Mouse (Mus musculus): Measurements from ENCODE around the gene Rps3. TPM values are rescaled to one million over a fixed set of nuclear protein-coding genes. Genes with fewer than 3 reads are reported as not detected.
A peak's percentile ranks its signal among the peaks of the same experiment; 100 is the strongest.
"Not testable (repeated sequence)": the region's sequence is repeated elsewhere in the genome, so short reads cannot be mapped to it uniquely, and the experiment has no call there.

Gene Rps3
- polyA plus RNA-seq (2012; ENCODE audit: insufficient read depth, insufficient read length, missing spikeins): 458 and 609 TPM in 2 replicates

DNA sequence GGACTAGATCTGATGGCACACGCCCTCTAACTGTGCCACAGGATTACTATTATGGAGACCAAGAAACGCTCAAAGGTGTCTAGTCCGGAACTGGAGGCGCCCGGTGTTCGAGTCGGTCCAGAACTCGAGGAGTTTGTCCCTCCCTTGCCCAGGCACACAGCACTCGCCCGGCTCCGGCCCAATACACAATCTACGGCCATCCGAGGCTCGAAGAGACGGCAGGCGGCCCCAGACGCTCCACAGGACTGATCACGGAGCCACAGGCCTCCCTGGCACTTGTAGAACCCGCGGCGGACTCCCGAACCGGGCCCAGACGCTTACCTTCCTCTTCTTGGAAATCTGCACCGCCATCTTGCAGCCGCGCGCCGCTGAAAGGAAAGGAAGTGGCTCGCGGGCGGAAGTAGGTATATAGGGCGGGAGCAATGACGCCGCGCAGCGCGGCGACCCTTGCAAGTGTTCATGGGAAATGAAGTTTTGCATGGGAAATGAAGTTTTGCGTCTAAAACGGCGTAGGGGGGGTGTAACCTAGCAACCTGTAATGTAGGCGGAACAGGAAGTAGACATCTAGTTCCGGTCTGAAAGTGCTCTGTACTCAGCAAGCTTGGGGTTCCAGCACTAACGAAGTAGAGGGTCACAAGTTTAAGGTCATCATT, at the start of gene Rps3:
Rps3 (minus strand) TSS at position 468 of the 653 bp plus-strand sequence.
- H3K4me1 ChIP-seq (ENCODE audit: control insufficient read depth, insufficient read depth, insufficient read length, low read length): peaks cover 4% of the 10 kb centered on the region; the same call in 1 of the 2 replicates
- H3K4me3 ChIP-seq (ENCODE audit: insufficient read depth, low read depth, low read length): peak within 1 kb of the TSS; percentile 82
- H3K27ac ChIP-seq (replicated peaks; ENCODE audit: low read depth, low read length): peak within 1 kb of the TSS; percentile 40; the same call in 1 of the 2 replicates

DNA sequence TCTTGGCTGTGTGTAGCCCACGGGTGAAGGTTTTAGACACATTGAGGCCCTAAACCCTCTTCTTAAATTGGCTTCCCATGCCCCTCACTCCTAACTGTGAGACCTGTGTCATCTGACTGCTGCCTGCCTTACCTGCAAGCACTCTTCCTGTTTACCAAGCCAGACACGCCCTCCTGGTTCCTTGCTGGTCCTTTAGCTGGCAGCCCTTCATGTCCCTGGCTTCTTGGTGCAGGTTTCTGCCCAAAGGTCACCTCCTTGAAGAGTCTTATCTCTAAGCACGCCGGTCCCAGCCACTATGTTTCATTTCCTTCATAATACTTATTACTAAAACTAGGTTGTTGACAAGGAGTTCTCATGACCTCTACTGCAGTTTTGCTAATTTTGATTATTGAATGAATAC, 49.0 kb upstream of the Rps3 start:
- no peak overlapping the region for H3K4me3 ChIP-seq (ENCODE audit: insufficient read depth, low read depth, low read length)
- H3K27ac ChIP-seq (replicated peaks; ENCODE audit: low read depth, low read length): no peak overlapping the region
- 0 out of 2 replicates have a peak, but pooled peaks cover 3% of the 10 kb centered on the region for H3K4me1 ChIP-seq (ENCODE audit: control insufficient read depth, insufficient read depth, insufficient read length, low read length)

DNA sequence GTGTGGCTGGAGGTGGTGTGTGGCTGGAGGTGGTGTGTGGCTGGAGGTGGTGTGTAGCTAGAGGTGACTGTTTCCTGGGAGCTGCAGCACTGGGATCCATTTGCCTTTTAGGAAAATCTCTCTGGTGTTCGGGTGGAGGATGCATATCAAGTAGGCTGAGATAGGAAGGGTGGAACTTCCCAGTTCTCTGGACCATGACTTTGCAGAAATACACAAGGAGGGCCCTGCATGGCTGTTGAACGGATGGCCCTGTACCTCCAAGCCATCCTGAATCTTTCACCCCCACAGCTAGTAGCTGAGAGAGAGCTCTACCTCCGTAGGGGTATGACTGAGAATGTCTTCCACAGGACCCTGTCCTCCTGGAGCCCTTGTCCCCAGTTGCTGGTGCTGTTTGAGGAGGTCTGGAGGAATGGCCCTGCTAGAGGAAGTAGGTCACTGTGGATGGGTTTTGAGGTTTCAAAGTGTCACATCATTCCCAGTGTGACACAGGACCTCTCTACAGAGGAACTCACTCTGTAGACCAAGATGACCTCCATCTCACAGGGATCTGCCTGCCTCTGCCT, 48.0 kb upstream of the Rps3 start:
- Histone ChIP-seq H3K4me1 (ENCODE audit: control insufficient read depth, insufficient read depth, insufficient read length, low read length) (no peaks in the 10 kb centered on the region), H3K4me3 (ENCODE audit: insufficient read depth, low read depth, low read length) (no peak overlapping the region), H3K27ac (replicated peaks; ENCODE audit: low read depth, low read length) (peak overlapping the region; percentile 55)

DNA sequence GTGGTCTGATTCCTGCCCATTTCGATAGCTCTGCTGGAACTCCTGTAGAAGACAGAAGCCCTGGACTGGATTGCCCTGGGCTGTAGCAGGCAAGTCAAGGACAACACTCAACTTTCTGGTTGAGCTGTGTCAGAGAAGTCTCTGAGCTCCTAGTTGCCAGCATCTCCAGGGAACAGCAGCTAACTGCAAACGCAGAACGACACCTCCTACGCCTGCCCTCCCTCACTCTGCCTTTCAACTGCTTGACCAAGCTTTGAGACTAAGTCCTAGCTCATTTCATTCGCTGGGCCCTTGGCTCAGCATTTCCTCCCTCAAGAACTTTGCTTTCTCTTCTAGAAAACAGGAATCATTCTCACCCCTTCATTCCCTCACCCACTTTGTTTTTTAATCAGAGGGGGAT, 45.9 kb upstream of the Rps3 start:
- no peak overlapping the region for H3K4me3 ChIP-seq (ENCODE audit: insufficient read depth, low read depth, low read length)
- H3K4me1 ChIP-seq (ENCODE audit: control insufficient read depth, insufficient read depth, insufficient read length, low read length): no peaks in the 10 kb centered on the region
- no peak overlapping the region for H3K27ac ChIP-seq (replicated peaks; ENCODE audit: low read depth, low read length)

- H3K4me3 ChIP-seq (ENCODE audit: insufficient read depth, low read depth, low read length): no peak overlapping the region
- H3K4me1 ChIP-seq (ENCODE audit: control insufficient read depth, insufficient read depth, insufficient read length, low read length): no peaks in the 10 kb centered on the region
- H3K27ac ChIP-seq (replicated peaks; ENCODE audit: low read depth, low read length): no peak overlapping the region
Measured at GRCm38 (mm10) chr7:99528547-99528946, 45.0 kb upstream of the Rps3 start.

DNA sequence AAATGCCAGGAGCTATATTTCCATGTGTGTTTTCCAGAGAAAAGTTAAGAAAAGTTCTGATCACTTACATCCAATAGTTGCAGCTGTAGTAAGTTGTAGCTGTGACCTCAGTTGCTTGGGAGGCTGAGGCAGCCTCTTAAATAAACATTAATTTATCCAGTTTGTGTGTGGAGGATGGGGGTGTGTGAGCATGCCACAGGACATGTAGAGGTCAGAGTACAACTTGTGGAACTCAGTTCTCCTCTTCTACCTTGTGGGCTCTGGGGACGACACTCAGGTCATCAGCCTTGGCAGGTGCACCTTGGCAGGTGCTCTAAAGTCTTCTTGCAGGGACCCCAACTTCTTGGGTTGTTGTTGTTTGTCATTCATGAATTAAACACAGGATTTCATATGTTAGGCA, 40.3 kb upstream of the Rps3 start:
- no peaks in the 10 kb centered on the region for H3K4me1 ChIP-seq (ENCODE audit: control insufficient read depth, insufficient read depth, insufficient read length, low read length)
- H3K4me3 ChIP-seq (ENCODE audit: insufficient read depth, low read depth, low read length): no peak overlapping the region
- no peak overlapping the region for H3K27ac ChIP-seq (replicated peaks; ENCODE audit: low read depth, low read length)

- Histone ChIP-seq H3K4me3 (ENCODE audit: insufficient read depth, low read depth, low read length) (no peak overlapping the region), H3K27ac (replicated peaks; ENCODE audit: low read depth, low read length) (no peak overlapping the region), H3K4me1 (ENCODE audit: control insufficient read depth, insufficient read depth, insufficient read length, low read length) (no peaks in the 10 kb centered on the region)
Measured at GRCm38 (mm10) chr7:99523121-99523520, 39.6 kb upstream of the Rps3 start.

DNA sequence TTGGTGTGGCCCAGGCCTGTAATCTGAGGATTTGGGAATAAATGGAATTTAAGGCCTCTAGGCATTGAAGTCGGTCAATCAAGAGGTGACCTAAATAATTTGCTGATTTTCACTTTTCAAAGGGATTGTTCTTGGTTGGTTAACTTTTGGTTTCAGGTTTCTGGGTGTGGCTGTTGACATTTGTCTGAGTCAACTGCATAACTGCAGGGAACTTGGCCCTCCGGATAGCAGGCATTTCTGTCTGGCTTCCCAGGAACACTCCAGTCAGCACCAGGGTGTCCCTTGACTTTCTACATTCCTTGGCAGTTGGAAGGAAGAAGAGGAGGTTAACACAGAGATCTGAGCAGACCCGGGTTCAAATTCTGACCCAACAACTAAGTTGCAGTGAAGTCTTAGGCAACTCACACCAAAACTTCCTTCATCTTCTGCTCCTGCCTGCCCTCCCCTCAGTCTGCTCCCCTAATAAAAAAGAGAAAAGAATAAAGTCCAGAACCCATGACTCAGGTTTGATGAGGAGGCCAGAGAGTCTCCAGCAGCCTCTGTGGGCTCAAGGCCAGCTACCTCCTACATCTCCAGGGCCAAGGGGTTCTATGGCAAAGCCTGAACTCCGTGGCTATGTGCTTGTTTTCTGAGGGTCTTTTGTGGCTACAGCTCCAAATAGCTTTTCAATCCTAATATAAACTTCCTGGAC, 35.6 kb upstream of the Rps3 start:
- Histone ChIP-seq H3K27ac (replicated peaks; ENCODE audit: low read depth, low read length) (no peak overlapping the region), H3K4me1 (ENCODE audit: control insufficient read depth, insufficient read depth, insufficient read length, low read length) (no peaks in the 10 kb centered on the region), H3K4me3 (ENCODE audit: insufficient read depth, low read depth, low read length) (no peak overlapping the region)

DNA sequence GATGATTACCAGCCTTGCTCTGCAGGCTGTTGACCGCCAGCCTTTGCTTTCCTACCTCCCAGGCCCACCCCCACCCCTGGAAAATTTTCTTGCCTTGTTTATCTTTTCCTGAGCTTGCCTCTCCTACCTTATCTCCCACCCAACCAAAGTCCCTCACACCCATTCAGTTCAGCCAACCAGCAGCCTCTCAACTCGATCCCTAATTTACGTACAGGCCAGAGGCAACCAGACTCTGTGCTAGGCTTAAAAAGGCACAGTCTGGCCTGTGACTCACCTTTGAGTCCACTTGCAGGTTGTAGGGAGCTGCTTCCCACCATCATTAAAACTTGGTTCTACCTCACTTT, 33.2 kb upstream of the Rps3 start:
- H3K27ac ChIP-seq (replicated peaks; ENCODE audit: low read depth, low read length): no peak overlapping the region
- H3K4me3 ChIP-seq (ENCODE audit: insufficient read depth, low read depth, low read length): no peak overlapping the region
- H3K4me1 ChIP-seq (ENCODE audit: control insufficient read depth, insufficient read depth, insufficient read length, low read length): no peaks in the 10 kb centered on the region

DNA sequence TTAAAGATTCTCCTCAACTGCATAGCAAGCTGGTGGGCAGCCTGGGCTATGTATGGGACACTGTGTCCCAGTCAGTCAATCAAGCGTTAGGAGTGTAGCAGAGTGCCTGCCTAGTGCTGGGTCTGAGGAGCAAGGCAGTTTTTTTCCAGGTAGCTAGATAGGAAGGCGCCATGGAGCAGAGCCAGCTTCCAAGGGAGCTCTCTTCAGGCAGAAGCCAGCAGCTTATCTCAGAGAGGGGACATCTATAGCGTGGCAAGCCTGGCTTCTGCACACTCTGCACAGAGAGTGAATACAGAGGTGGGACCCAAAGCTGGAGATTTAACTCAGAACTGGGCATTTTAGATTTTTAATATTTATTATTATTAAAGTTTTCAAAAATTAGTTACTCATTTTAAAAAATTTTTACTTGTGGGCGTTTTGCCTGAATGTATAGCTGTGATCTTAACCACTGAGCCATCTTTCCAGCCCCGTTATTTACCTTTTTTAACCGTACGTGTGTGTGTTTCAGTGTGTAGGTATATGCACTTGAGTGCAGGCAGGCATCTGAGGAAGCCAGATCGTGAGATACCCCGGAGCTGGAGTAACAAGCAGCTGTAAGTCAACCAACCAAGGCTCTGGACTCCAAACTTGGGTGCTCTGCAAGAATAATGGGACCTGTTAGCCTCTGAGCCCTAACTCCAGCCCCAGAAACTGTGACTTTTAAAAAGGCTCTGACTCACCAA, 32.7 kb upstream of the Rps3 start:
- no peak overlapping the region for H3K4me3 ChIP-seq (ENCODE audit: insufficient read depth, low read depth, low read length)
- no peaks in the 10 kb centered on the region for H3K4me1 ChIP-seq (ENCODE audit: control insufficient read depth, insufficient read depth, insufficient read length, low read length)
- no peak overlapping the region for H3K27ac ChIP-seq (replicated peaks; ENCODE audit: low read depth, low read length)

DNA sequence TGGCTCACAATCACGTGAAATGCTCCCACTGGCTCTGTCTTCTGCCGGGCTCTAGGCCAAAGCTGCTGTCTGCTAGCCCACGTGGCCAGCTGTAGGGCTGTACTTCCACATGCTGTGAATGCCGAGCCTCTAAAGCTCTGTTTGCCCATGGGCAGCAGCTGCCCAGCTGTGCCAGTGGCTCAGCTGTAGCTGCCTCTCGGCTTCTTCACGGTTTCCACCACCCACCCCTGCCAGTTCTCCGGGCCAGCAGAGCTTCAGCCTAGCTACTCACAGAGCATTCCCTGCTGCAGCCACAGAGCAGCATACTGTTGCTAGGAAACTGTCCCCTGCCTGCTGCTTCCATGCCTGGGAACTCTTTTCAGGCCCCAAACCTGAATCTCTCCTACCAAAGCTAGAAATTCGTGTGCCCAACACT, 26.6 kb upstream of the Rps3 start:
- H3K4me1 ChIP-seq (ENCODE audit: control insufficient read depth, insufficient read depth, insufficient read length, low read length): no peaks in the 10 kb centered on the region
- H3K27ac ChIP-seq (replicated peaks; ENCODE audit: low read depth, low read length): no peak overlapping the region
- no peak overlapping the region for H3K4me3 ChIP-seq (ENCODE audit: insufficient read depth, low read depth, low read length)

- not testable (repeated sequence) for H3K4me3 ChIP-seq (ENCODE audit: insufficient read depth, low read depth, low read length); H3K27ac ChIP-seq (replicated peaks; ENCODE audit: low read depth, low read length); H3K4me1 ChIP-seq (ENCODE audit: control insufficient read depth, insufficient read depth, insufficient read length, low read length)
Measured at GRCm38 (mm10) chr7:99508187-99508586, 24.6 kb upstream of the Rps3 start.

GRCm38 (mm10) chr7:99504556-99504955, 21.0 kb upstream of the Rps3 start:
- no peak overlapping the region for H3K4me3 ChIP-seq (ENCODE audit: insufficient read depth, low read depth, low read length)
- H3K27ac ChIP-seq (replicated peaks; ENCODE audit: low read depth, low read length): no peak overlapping the region
- no peaks in the 10 kb centered on the region for H3K4me1 ChIP-seq (ENCODE audit: control insufficient read depth, insufficient read depth, insufficient read length, low read length)

GRCm38 (mm10) chr7:99501148-99501547, 17.6 kb upstream of the Rps3 start:
- no peak overlapping the region for H3K4me3 ChIP-seq (ENCODE audit: insufficient read depth, low read depth, low read length)
- no peak overlapping the region for H3K27ac ChIP-seq (replicated peaks; ENCODE audit: low read depth, low read length)
- no peaks in the 10 kb centered on the region for H3K4me1 ChIP-seq (ENCODE audit: control insufficient read depth, insufficient read depth, insufficient read length, low read length)

DNA sequence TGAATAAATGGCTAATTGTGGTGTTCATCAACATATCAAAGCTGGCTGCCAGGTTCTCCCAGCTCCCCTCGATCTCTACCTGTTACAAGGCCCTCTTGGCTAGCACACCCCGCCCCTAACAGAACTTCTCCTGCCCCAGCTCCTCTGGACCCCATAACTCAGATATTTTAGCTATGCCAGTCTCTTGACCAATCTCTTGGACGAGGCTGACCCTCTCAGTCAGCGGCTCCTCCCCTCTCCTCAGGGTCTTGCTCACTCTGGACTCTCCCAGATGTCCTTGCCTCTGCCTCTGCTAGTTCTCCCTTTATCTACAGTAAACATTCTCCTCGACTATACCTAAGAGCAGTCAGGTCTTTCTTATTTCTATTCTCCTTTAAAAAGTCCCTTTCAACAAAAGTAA, 17.1 kb upstream of the Rps3 start:
- H3K27ac ChIP-seq (replicated peaks; ENCODE audit: low read depth, low read length): no peak overlapping the region
- H3K4me1 ChIP-seq (ENCODE audit: control insufficient read depth, insufficient read depth, insufficient read length, low read length): no peaks in the 10 kb centered on the region
- no peak overlapping the region for H3K4me3 ChIP-seq (ENCODE audit: insufficient read depth, low read depth, low read length)

All from brown adipose tissue, adult 24 weeks (tissue).